Mouse (Mus musculus): Measurements from ENCODE around the gene Tmem51.

GRCm38 (mm10) chr4:142088836-142089235 lies 4.7 kb upstream of the Tmem51 start:
- no peak for TF ChIP-seq CTCF (IDR thresholded peaks at IDR 0.05; ENCODE audit: low read depth)
- no peak for TF ChIP-seq EP300 (IDR thresholded peaks at IDR 0.05; ENCODE audit: low read depth)

Measured in heart, postnatal 0 days (tissue).